Mouse (Mus musculus) olfactory bulb, adult 2 months (tissue): ENCODE results near the gene Sik2. TPM values are rescaled to one million over a fixed set of nuclear protein-coding genes. Genes with fewer than 3 reads are reported as not detected.

Experiments used
- H3K27ac ChIP-seq: fragments of 200-500 bp; 2 replicates; pipeline ENCODE4 v1.5.1; 2012; ENCODE audit warnings: low read depth, low read length; ENCODE audit not compliant: insufficient read depth
- H3K4me1 ChIP-seq: fragments of 200-500 bp; 2 replicates; pipeline ENCODE4 v1.6.1; 2012; ENCODE audit warnings: low read length; ENCODE audit not compliant: control insufficient read depth, insufficient read depth
- H3K4me3 ChIP-seq: fragments of 200-500 bp; 2 replicates; pipeline ENCODE4 v1.5.1; 2012; ENCODE audit warnings: mild to moderate bottlenecking, low read depth, low read length, moderate library complexity; ENCODE audit not compliant: insufficient read depth
- CTCF ChIP-seq: fragments of 200-500 bp; IDR thresholded peaks from 2 replicates; pipeline ENCODE4 v1.5.1; 2012; ENCODE audit warnings: low read depth, mild to moderate bottlenecking, low read length, moderate library complexity; ENCODE audit not compliant: insufficient read depth
- POLR2A ChIP-seq: fragments of 200-500 bp; IDR thresholded peaks from 2 replicates; pipeline ENCODE4 v1.6.1; 2012; ENCODE audit warnings: mild to moderate bottlenecking, low read depth, low read length, moderate library complexity; ENCODE audit not compliant: insufficient read depth
- WGBS: fragments of 180-500 bp; shearing (Covaris S2); methylation state at CpG from one replicate; pipeline ENCODE4 v1.1.7; 2018; 5-methylcytosine and 5-hydroxymethylcytosine counted together
- polyA plus RNA-seq: library from polyadenylated mRNA; stranded (reverse); fragments of >200 nt; gene quantifications from 2 replicates; pipeline ENCODE4 v1.2.4, GENCODE M21; 2012; ENCODE audit warnings: low replicate concordance; ENCODE audit not compliant: missing spikeins, insufficient read depth, insufficient read length

Gene Sik2
- polyA plus RNA-seq, 1 experiment = not detected

GRCm38 (mm10) chr9:51026952-51027351 is 18.1 kb upstream of the Sik2 start:
- no peak overlapping the region for H3K27ac ChIP-seq
- WGBS = 88% methylated on average over 1 of the region's 1 CpGs
- no peak overlapping the region for H3K4me3 ChIP-seq
- TF ChIP-seq POLR2A = no peak
- TF ChIP-seq CTCF = no peak
- no peaks in the 10 kb centered on the region for H3K4me1 ChIP-seq

GRCm38 (mm10) chr9:51021123-51021795 is 12.4 kb upstream of the Sik2 start:
- 85% methylated on average over 4 of the region's 4 CpGs for WGBS
- Histone ChIP-seq H3K4me1 (no peaks in the 10 kb centered on the region), H3K27ac (no peak overlapping the region), H3K4me3 (no peak overlapping the region)
- TF ChIP-seq POLR2A (no peak), CTCF (no peak)

GRCm38 (mm10) chr9:51020351-51020750 is 11.5 kb upstream of the Sik2 start:
- 84% methylated on average over 3 of the region's 3 CpGs for WGBS
- Histone ChIP-seq H3K4me3 (no peak overlapping the region), H3K4me1 (no peaks in the 10 kb centered on the region), H3K27ac (no peak overlapping the region)
- TF ChIP-seq CTCF (no peak), POLR2A (no peak)

GRCm38 (mm10) chr9:51019670-51020069 is 10.8 kb upstream of the Sik2 start:
- WGBS = 84% methylated on average over 7 of the region's 7 CpGs
- Histone ChIP-seq H3K4me1 (no peaks in the 10 kb centered on the region), H3K27ac (no peak overlapping the region), H3K4me3 (no peak overlapping the region)
- TF ChIP-seq POLR2A (no peak), CTCF (no peak)

- WGBS = 59% methylated on average over 4 of the region's 4 CpGs
- H3K4me1 ChIP-seq = no peaks in the 10 kb centered on the region
- no peak for TF ChIP-seq POLR2A
- no peak for TF ChIP-seq CTCF
- H3K27ac ChIP-seq = no peak overlapping the region
- H3K4me3 ChIP-seq = no peak overlapping the region
These were observed 6.9 kb upstream of the Sik2 start for GRCm38 (mm10) chr9:51015732-51016131.

- no peaks in the 10 kb centered on the region for H3K4me1 ChIP-seq
- no peak overlapping the region for H3K27ac ChIP-seq
- no peak for TF ChIP-seq CTCF
- TF ChIP-seq POLR2A = no peak
- 100% methylated on average over 1 of the region's 1 CpGs for WGBS
- no peak overlapping the region for H3K4me3 ChIP-seq
These were observed 4.8 kb upstream of the Sik2 start for GRCm38 (mm10) chr9:51013644-51014043.

GRCm38 (mm10) chr9:51009656-51009950 is 730 bp upstream of the Sik2 start:
- WGBS = 4% methylated on average over 6 of the region's 6 CpGs
- H3K4me3 ChIP-seq = no peak overlapping the region
- TF ChIP-seq POLR2A = no peak
- TF ChIP-seq CTCF = no peak
- H3K4me1 ChIP-seq = no peaks in the 10 kb centered on the region
- no peak overlapping the region for H3K27ac ChIP-seq

GRCm38 (mm10) chr9:51008068-51008840 is 619 bp downstream of the Sik2 start:
- no peaks in the 10 kb centered on the region for H3K4me1 ChIP-seq
- H3K4me3 ChIP-seq = peak overlapping the region; percentile 96
- H3K27ac ChIP-seq = peak overlapping the region; percentile 93
- TF ChIP-seq POLR2A (no peak), CTCF (no peak)
- under 1% methylated on average over 65 of the region's 65 CpGs for WGBS

GRCm38 (mm10) chr9:51007726-51008067 is 1.2 kb downstream of the Sik2 start:
- TF ChIP-seq CTCF (no peak), POLR2A (no peak)
- Histone ChIP-seq H3K4me3 (peak overlapping the region; percentile 96), H3K4me1 (no peaks in the 10 kb centered on the region), H3K27ac (peak overlapping the region; percentile 35; the same call in 1 of the 2 replicates)
- 3% methylated on average over 10 of the region's 10 CpGs for WGBS
